ENCODE assay signal across 11 mouse cellular contexts in genomic region chr1:88800411-88800810, GRCm38 (mm10).
A peak's percentile ranks its signal among the peaks of the same experiment; 100 is the strongest.
DNase-seq lines count a peak whose midpoint lies in the region; TF ChIP-seq lines count a peak whose summit lies in the region.
"Had no signal": no experiment of that assay in that cellular context is flagged by ENCODE, and none has a peak within 500 bp of the region (broad histone marks: within the 10 kb centered on the region; RNA-seq: fewer than 3 reads in every experiment).

No protein-coding gene starts in this region.

- H3K27me3 ChIP-seq in heart, embryonic 10.5 days (ENCODE audit: insufficient read depth, poor library complexity, severe bottlenecking) = no peaks in the 10 kb centered on the region
- no peaks in the 10 kb centered on the region for H3K27me3 ChIP-seq in ES-Bruce4 (ENCODE audit: control insufficient read depth, insufficient read depth, low read length, poor library complexity, severe bottlenecking)
- H3K27me3 ChIP-seq in kidney, adult 2 months (replicated peaks; ENCODE audit: control insufficient read depth, insufficient read depth, low read length) = no peaks in the 10 kb centered on the region
- H3K27me3 ChIP-seq: limb, embryonic 15.5 days had no signal

- DNase-seq in heart, embryonic 10.5 days (ENCODE audit: low spot score) = no peak
- no peak for DNase-seq in heart, adult 9 months (ENCODE audit: low spot score in 2 of 2)
- DNase-seq in kidney, adult 2 months = peak; percentile 56
- DNase-seq in lung, adult 2 months = peak; percentile 31
- no peak for DNase-seq in MN1 (ENCODE audit: low spot score)
- no peak for DNase-seq in layer of hippocampus, postnatal 10 days (ENCODE audit: low spot score in 2 of 2)
- DNase-seq in adrenal gland, postnatal 25 days = no peak
- DNase-seq: adrenal gland, adult 8-10 months; gastrocnemius, adult 2 months had no signal

- peak; percentile 98 for TF ChIP-seq EP300 in ES-Bruce4 (IDR thresholded peaks at IDR 0.05; ENCODE audit: insufficient read depth, low read depth, low read length)

- no peaks in the 10 kb centered on the region for H3K36me3 ChIP-seq in heart, embryonic 10.5 days
- no peaks in the 10 kb centered on the region for H3K36me3 ChIP-seq in ES-Bruce4 (ENCODE audit: control insufficient read depth, insufficient read depth, low read length, poor library complexity, severe bottlenecking)
- H3K36me3 ChIP-seq in kidney, adult 2 months (ENCODE audit: control insufficient read depth, insufficient read depth, low read length) = no peaks in the 10 kb centered on the region
- H3K36me3 ChIP-seq: limb, embryonic 15.5 days had no signal

- no peak for TF ChIP-seq POLR2A in ES-Bruce4 (IDR thresholded peaks at IDR 0.05; ENCODE audit: insufficient read depth, low read length)
- no peak for TF ChIP-seq POLR2A in kidney, adult 2 months (IDR thresholded peaks at IDR 0.05; ENCODE audit: low read depth, low read length)
- TF ChIP-seq POLR2A in lung, adult 2 months (IDR thresholded peaks at IDR 0.05; ENCODE audit: borderline replicate concordance, extremely low read depth, low read depth, low read length) = no peak

- H3K4me1 ChIP-seq in heart, embryonic 10.5 days = peaks cover 25% of the 10 kb centered on the region
- H3K4me1 ChIP-seq in ES-Bruce4 (ENCODE audit: control insufficient read depth, insufficient read depth, low read length) = peaks cover 5% of the 10 kb centered on the region
- H3K4me1 ChIP-seq in kidney, adult 2 months (ENCODE audit: control insufficient read depth, insufficient read depth, low read length) = peaks cover 6% of the 10 kb centered on the region; the same call in 1 of the 2 replicates
- H3K4me1 ChIP-seq in lung, adult 2 months (ENCODE audit: control insufficient read depth, insufficient read depth, low read length) = no peaks in the 10 kb centered on the region

- WGBS in heart, embryonic 10.5 days = 42% methylated on average over 5 of the region's 5 CpGs
- WGBS in kidney, adult 2 months = 46% methylated on average over 5 of the region's 5 CpGs
- WGBS in lung, adult 2 months = 41% methylated on average over 5 of the region's 5 CpGs

- TF ChIP-seq CTCF in ES-Bruce4 (IDR thresholded peaks at IDR 0.05; ENCODE audit: low read depth, low read length) = no peak
- no peak for TF ChIP-seq CTCF in kidney, adult 2 months (conservative IDR thresholded peaks at IDR 0.05; ENCODE audit: insufficient read depth, insufficient read length, low read depth, low read length)
- TF ChIP-seq CTCF in lung, adult 2 months (IDR thresholded peaks at IDR 0.05; ENCODE audit: insufficient read depth, low read length) = no peak

- no peaks in the 10 kb centered on the region for H3K9me3 ChIP-seq in heart, embryonic 10.5 days
- H3K9me3 ChIP-seq in ES-Bruce4 (replicated peaks; ENCODE audit: control insufficient read depth, insufficient read depth, low read length, poor library complexity, severe bottlenecking) = no peaks in the 10 kb centered on the region; the same call in 1 of the 2 replicates
- H3K9me3 ChIP-seq: limb, embryonic 15.5 days had no signal

- H3K4me3 ChIP-seq in heart, embryonic 10.5 days = no peak overlapping the region
- no peak overlapping the region for H3K4me3 ChIP-seq in ES-Bruce4 (ENCODE audit: low read depth, low read length)
- H3K4me3 ChIP-seq in kidney, adult 2 months (ENCODE audit: insufficient read depth, low read depth, low read length) = no peak overlapping the region
- no peak overlapping the region for H3K4me3 ChIP-seq in lung, adult 2 months (replicated peaks; ENCODE audit: extremely low read depth, low read depth, low read length)
- H3K4me3 ChIP-seq: gastrocnemius, adult 2 months; limb, embryonic 15.5 days had no signal

- H3K9ac ChIP-seq in ES-Bruce4 (ENCODE audit: low read depth, poor library complexity, severe bottlenecking) = no peak overlapping the region
- H3K9ac ChIP-seq: limb, embryonic 15.5 days had no signal

- peak overlapping the region; percentile 75; the same call in 1 of the 2 replicates for H3K27ac ChIP-seq in heart, embryonic 10.5 days
- peak overlapping the region; percentile 97 for H3K27ac ChIP-seq in ES-Bruce4 (ENCODE audit: insufficient read depth, low read length)
- H3K27ac ChIP-seq in kidney, adult 2 months (ENCODE audit: insufficient read depth, low read depth, low read length) = peak overlapping the region; percentile 53
- H3K27ac ChIP-seq: gastrocnemius, adult 2 months; limb, embryonic 15.5 days had no signal

Comparison
In these comparisons a context has a peak if more than half of its experiments do, and no peak if none do; other contexts are left out.
1. DNase-seq: peak in kidney, adult 2 months (single experiment) and lung, adult 2 months (single experiment); none in heart, embryonic 10.5 days (single experiment), heart, adult 9 months (0 of 2), MN1 (single experiment), layer of hippocampus, postnatal 10 days (0 of 2) and adrenal gland, postnatal 25 days (single experiment).
2. Peak in every context shown above with its lines, with median percentiles within 50 percentile points of each other: H3K27ac ChIP-seq.